Mouse (Mus musculus): ENCODE measurements at regions not wholly inside any gene's neighbourhood (a gene's known extent, or its start where the extent isn't known, plus 50 kb on each side); places are given as distances from the start of the nearest gene placed in this dataset.
A peak's percentile ranks its signal among the peaks of the same experiment; 100 is the strongest.

GRCm38 (mm10) chr4:135057286-135057685 is 63.2 kb upstream of the Runx3 start:
- 81% methylated on average over 11 of the region's 11 CpGs for WGBS
- H3K9ac ChIP-seq (ENCODE audit: low read length): no peak overlapping the region
- no peak for DNase-seq (ENCODE audit: low spot score)
- H3K27me3 ChIP-seq (ENCODE audit: control insufficient read depth, insufficient read depth, low read length): no peaks in the 10 kb centered on the region
- no peaks in the 10 kb centered on the region for H3K36me3 ChIP-seq (ENCODE audit: control insufficient read depth, insufficient read depth, low read length)
- H3K9me3 ChIP-seq (ENCODE audit: control insufficient read depth, low read length): no peaks in the 10 kb centered on the region
- H3K4me3 ChIP-seq (ENCODE audit: low read depth, low read length): no peak overlapping the region
- no peak overlapping the region for H3K4me2 ChIP-seq (ENCODE audit: low read depth)
- no peak for ATAC-seq (ENCODE audit: insufficient read depth, low FRiP score, low TSS enrichment)
- H3K4me1 ChIP-seq (ENCODE audit: control insufficient read depth, insufficient read depth, low read length): no peaks in the 10 kb centered on the region
- H3K27ac ChIP-seq (ENCODE audit: low read depth, low read length): no peak overlapping the region

- Histone ChIP-seq H3K9ac (ENCODE audit: low read length) (no peak overlapping the region), H3K36me3 (ENCODE audit: control insufficient read depth, insufficient read depth, low read length) (no peaks in the 10 kb centered on the region), H3K27me3 (ENCODE audit: control insufficient read depth, insufficient read depth, low read length) (no peaks in the 10 kb centered on the region), H3K4me3 (ENCODE audit: low read depth, low read length) (no peak overlapping the region), H3K9me3 (ENCODE audit: control insufficient read depth, low read length) (no peaks in the 10 kb centered on the region), H3K27ac (ENCODE audit: low read depth, low read length) (no peak overlapping the region), H3K4me1 (ENCODE audit: control insufficient read depth, insufficient read depth, low read length) (no peaks in the 10 kb centered on the region), H3K4me2 (ENCODE audit: low read depth) (no peak overlapping the region)
- ATAC-seq (ENCODE audit: insufficient read depth, low FRiP score, low TSS enrichment): no peak
- no peak for DNase-seq (ENCODE audit: low spot score)
- WGBS: 69% methylated on average over 4 of the region's 4 CpGs
Observed at GRCm38 (mm10) chr4:135058895-135059294, 61.6 kb upstream of the Runx3 start.

- Histone ChIP-seq H3K4me2 (ENCODE audit: low read depth) (no peak overlapping the region), H3K4me3 (ENCODE audit: low read depth, low read length) (no peak overlapping the region), H3K9ac (ENCODE audit: low read length) (no peak overlapping the region), H3K36me3 (ENCODE audit: control insufficient read depth, insufficient read depth, low read length) (no peaks in the 10 kb centered on the region), H3K9me3 (ENCODE audit: control insufficient read depth, low read length) (no peaks in the 10 kb centered on the region), H3K4me1 (ENCODE audit: control insufficient read depth, insufficient read depth, low read length) (no peaks in the 10 kb centered on the region), H3K27me3 (ENCODE audit: control insufficient read depth, insufficient read depth, low read length) (no peaks in the 10 kb centered on the region), H3K27ac (ENCODE audit: low read depth, low read length) (no peak overlapping the region)
- 74% methylated on average over 4 of the region's 4 CpGs for WGBS
- ATAC-seq (ENCODE audit: insufficient read depth, low FRiP score, low TSS enrichment): no peak
- no peak for DNase-seq (ENCODE audit: low spot score)
Observed at GRCm38 (mm10) chr4:135061030-135061743, 59.3 kb upstream of the Runx3 start.

GRCm38 (mm10) chr4:135066766-135067479 is 53.5 kb upstream of the Runx3 start:
- WGBS: 7% methylated on average over 19 of the region's 19 CpGs

GRCm38 (mm10) chr4:135067805-135068204 is 52.6 kb upstream of the Runx3 start:
- Histone ChIP-seq H3K27me3 (ENCODE audit: control insufficient read depth, insufficient read depth, low read length) (no peaks in the 10 kb centered on the region), H3K27ac (ENCODE audit: low read depth, low read length) (no peak overlapping the region), H3K9ac (ENCODE audit: low read length) (no peak overlapping the region), H3K4me2 (ENCODE audit: low read depth) (no peak overlapping the region), H3K36me3 (ENCODE audit: control insufficient read depth, insufficient read depth, low read length) (no peaks in the 10 kb centered on the region), H3K9me3 (ENCODE audit: control insufficient read depth, low read length) (no peaks in the 10 kb centered on the region), H3K4me3 (ENCODE audit: low read depth, low read length) (no peak overlapping the region), H3K4me1 (ENCODE audit: control insufficient read depth, insufficient read depth, low read length) (no peaks in the 10 kb centered on the region)
- ATAC-seq (ENCODE audit: insufficient read depth, low FRiP score, low TSS enrichment) (no peak), DNase-seq (ENCODE audit: low spot score) (no peak)
- 78% methylated on average over 7 of the region's 7 CpGs for WGBS

More at GRCm38 (mm10) chr4:135066766-135067479, 53.5 kb upstream of the Runx3 start:
- H3K27me3 ChIP-seq (ENCODE audit: control insufficient read depth, insufficient read depth, low read length): no peaks in the 10 kb centered on the region
- H3K27ac ChIP-seq (ENCODE audit: low read depth, low read length): no peak overlapping the region
- H3K9me3 ChIP-seq (ENCODE audit: control insufficient read depth, low read length): no peaks in the 10 kb centered on the region
- ATAC-seq (ENCODE audit: insufficient read depth, low FRiP score, low TSS enrichment) (no peak), DNase-seq (ENCODE audit: low spot score) (peak; percentile 91)
- H3K4me1 ChIP-seq (ENCODE audit: control insufficient read depth, insufficient read depth, low read length): no peaks in the 10 kb centered on the region
- H3K4me3 ChIP-seq (ENCODE audit: low read depth, low read length): no peak overlapping the region
- no peak overlapping the region for H3K9ac ChIP-seq (ENCODE audit: low read length)
- no peaks in the 10 kb centered on the region for H3K36me3 ChIP-seq (ENCODE audit: control insufficient read depth, insufficient read depth, low read length)
- no peak overlapping the region for H3K4me2 ChIP-seq (ENCODE audit: low read depth)

- H3K9me3 ChIP-seq (ENCODE audit: control insufficient read depth, low read length): no peaks in the 10 kb centered on the region
- no peak overlapping the region for H3K9ac ChIP-seq (ENCODE audit: low read length)
- no peaks in the 10 kb centered on the region for H3K27me3 ChIP-seq (ENCODE audit: control insufficient read depth, insufficient read depth, low read length)
- H3K4me2 ChIP-seq (ENCODE audit: low read depth): no peak overlapping the region
- H3K27ac ChIP-seq (ENCODE audit: low read depth, low read length): no peak overlapping the region
- no peak overlapping the region for H3K4me3 ChIP-seq (ENCODE audit: low read depth, low read length)
- ATAC-seq (ENCODE audit: insufficient read depth, low FRiP score, low TSS enrichment) (no peak), DNase-seq (ENCODE audit: low spot score) (no peak)
- no peaks in the 10 kb centered on the region for H3K36me3 ChIP-seq (ENCODE audit: control insufficient read depth, insufficient read depth, low read length)
- 73% methylated on average over 18 of the region's 18 CpGs for WGBS
- no peaks in the 10 kb centered on the region for H3K4me1 ChIP-seq (ENCODE audit: control insufficient read depth, insufficient read depth, low read length)
Observed at GRCm38 (mm10) chr4:135069818-135070217, 50.6 kb upstream of the Runx3 start.

Data from neural tube, embryonic 11.5 days (tissue).